20 mouse cellular contexts compared by ENCODE assay signal in genomic region chr14:48135816-48136345, GRCm38 (mm10). TPM values are rescaled to one million over a fixed set of nuclear protein-coding genes. Genes with fewer than 3 reads are reported as not detected.
DNase-seq lines count a peak whose midpoint lies in the region; ATAC-seq and TF ChIP-seq lines count a peak whose summit lies in the region.
"Had no signal": no experiment of that assay in that cellular context is flagged by ENCODE, and none has a peak within 500 bp of the region (broad histone marks: within the 10 kb centered on the region; RNA-seq: fewer than 3 reads in every experiment).

No protein-coding gene starts in this region.

- DNase-seq in forebrain, embryonic 11.5 days (ENCODE audit: low spot score): no peak
- DNase-seq in lung, embryonic 14.5 days: peak; percentile 72
- no peak for DNase-seq in lung, postnatal 4 days
- no peak for DNase-seq in thymus, postnatal 14 days
- DNase-seq: adrenal gland, postnatal 25 days; cerebellum, adult 18-20 months; kidney, adult 18-20 months; layer of hippocampus, postnatal 36 days; retina, postnatal 1 day; right cerebral cortex, postnatal 4 days; thymus, postnatal 25 days had no signal

- no peaks in the 10 kb centered on the region for H3K9me3 ChIP-seq in forebrain, embryonic 13.5 days (replicated peaks)
- H3K9me3 ChIP-seq in forebrain, embryonic 11.5 days (ENCODE audit: control insufficient read depth, low read length): no peaks in the 10 kb centered on the region
- no peaks in the 10 kb centered on the region for H3K9me3 ChIP-seq in lung, embryonic 14.5 days (ENCODE audit: low read depth, low read length)
- H3K9me3 ChIP-seq in neural tube, embryonic 15.5 days (replicated peaks): no peaks in the 10 kb centered on the region
- H3K9me3 ChIP-seq: G1E; heart, embryonic 13.5 days; limb, embryonic 15.5 days; liver, embryonic 15.5 days had no signal

- H3K4me3 ChIP-seq in forebrain, embryonic 13.5 days: no peak overlapping the region
- H3K4me3 ChIP-seq in forebrain, embryonic 11.5 days (ENCODE audit: low read depth, low read length): no peak overlapping the region
- no peak overlapping the region for H3K4me3 ChIP-seq in lung, embryonic 14.5 days (ENCODE audit: low read depth, low read length)
- H3K4me3 ChIP-seq in neural tube, embryonic 15.5 days (replicated peaks): no peak overlapping the region
- H3K4me3 ChIP-seq: heart, embryonic 13.5 days; limb, embryonic 15.5 days; liver, embryonic 15.5 days had no signal

- 0 out of 2 replicates have a peak, but pooled peaks cover 6% of the 10 kb centered on the region for H3K27me3 ChIP-seq in forebrain, embryonic 13.5 days
- H3K27me3 ChIP-seq in forebrain, embryonic 11.5 days (ENCODE audit: control insufficient read depth, insufficient read depth, low read length): no peaks in the 10 kb centered on the region
- H3K27me3 ChIP-seq in lung, embryonic 14.5 days (ENCODE audit: insufficient read depth, low read length): no peaks in the 10 kb centered on the region
- no peaks in the 10 kb centered on the region for H3K27me3 ChIP-seq in neural tube, embryonic 15.5 days (replicated peaks)
- H3K27me3 ChIP-seq: limb, embryonic 15.5 days; liver, embryonic 15.5 days had no signal

- H3K9ac ChIP-seq in forebrain, embryonic 13.5 days: no peak overlapping the region
- no peak overlapping the region for H3K9ac ChIP-seq in forebrain, embryonic 11.5 days (ENCODE audit: low read length)
- H3K9ac ChIP-seq in lung, embryonic 14.5 days: no peak overlapping the region
- no peak overlapping the region for H3K9ac ChIP-seq in neural tube, embryonic 15.5 days (replicated peaks)
- H3K9ac ChIP-seq: heart, embryonic 13.5 days; limb, embryonic 15.5 days; liver, embryonic 15.5 days had no signal

- H3K36me3 ChIP-seq in forebrain, embryonic 13.5 days (ENCODE audit: poor library complexity, severe bottlenecking): no peaks in the 10 kb centered on the region
- no peaks in the 10 kb centered on the region for H3K36me3 ChIP-seq in forebrain, embryonic 11.5 days (ENCODE audit: control insufficient read depth, insufficient read depth, low read length)
- H3K36me3 ChIP-seq in lung, embryonic 14.5 days (ENCODE audit: insufficient read depth): no peaks in the 10 kb centered on the region
- no peaks in the 10 kb centered on the region for H3K36me3 ChIP-seq in neural tube, embryonic 15.5 days
- H3K36me3 ChIP-seq: G1E; heart, embryonic 13.5 days; limb, embryonic 15.5 days; liver, embryonic 15.5 days had no signal

- no peak overlapping the region for H3K27ac ChIP-seq in forebrain, embryonic 13.5 days
- no peak overlapping the region for H3K27ac ChIP-seq in forebrain, embryonic 11.5 days (ENCODE audit: low read depth, low read length)
- H3K27ac ChIP-seq in lung, embryonic 14.5 days (ENCODE audit: low read depth): no peak overlapping the region; the same call in 1 of the 2 replicates
- 0 out of 2 replicates have a peak overlapping the region, but pooled peaks have one; percentile 18 for H3K27ac ChIP-seq in neural tube, embryonic 15.5 days (replicated peaks)
- H3K27ac ChIP-seq: heart, embryonic 13.5 days; kidney, postnatal 0 days; limb, embryonic 15.5 days; liver, embryonic 15.5 days had no signal

- H3K4me2 ChIP-seq in forebrain, embryonic 13.5 days: peak overlapping the region; percentile 4; the same call in 1 of the 2 replicates
- H3K4me2 ChIP-seq in forebrain, embryonic 11.5 days (ENCODE audit: low read depth, low read length, severe bottlenecking): no peak overlapping the region
- no peak overlapping the region for H3K4me2 ChIP-seq in lung, embryonic 14.5 days
- H3K4me2 ChIP-seq in neural tube, embryonic 15.5 days: no peak overlapping the region
- H3K4me2 ChIP-seq: heart, embryonic 13.5 days; limb, embryonic 15.5 days; liver, embryonic 15.5 days had no signal

- 37% methylated on average over 11 of the region's 11 CpGs for WGBS in forebrain, embryonic 13.5 days
- WGBS in forebrain, embryonic 11.5 days: 47% methylated on average over 11 of the region's 11 CpGs
- WGBS in lung, embryonic 14.5 days: 42% methylated on average over 11 of the region's 11 CpGs
- 30% methylated on average over 11 of the region's 11 CpGs for WGBS in neural tube, embryonic 15.5 days

- no peak for TF ChIP-seq CTCF in lung, embryonic 14.5 days (IDR thresholded peaks at IDR 0.05; ENCODE audit: low read depth)

- ATAC-seq in forebrain, embryonic 13.5 days: no peak
- no peak; the same call in 1 of the 2 replicates for ATAC-seq in forebrain, embryonic 11.5 days (replicated peaks; ENCODE audit: low FRiP score)
- peak; percentile 35; the same call in 1 of the 2 replicates for ATAC-seq in lung, embryonic 14.5 days (ENCODE audit: insufficient read depth)
- 0 out of 2 replicates have a peak, but pooled peaks have one; percentile 25 for ATAC-seq in megakaryocyte-erythroid progenitor cell, adult 5-6 weeks (replicated peaks; ENCODE audit: low FRiP score, low TSS enrichment, poor library complexity, severe bottlenecking)
- ATAC-seq in neural tube, embryonic 15.5 days (ENCODE audit: low FRiP score): no peak; the same call in 1 of the 2 replicates
- ATAC-seq: lung, postnatal 0 days had no signal

- H3K4me1 ChIP-seq in forebrain, embryonic 13.5 days: peaks cover 65% of the 10 kb centered on the region
- peaks cover 20% of the 10 kb centered on the region; the same call in 1 of the 2 replicates for H3K4me1 ChIP-seq in forebrain, embryonic 11.5 days (replicated peaks; ENCODE audit: control insufficient read depth, insufficient read depth, low read length)
- peaks cover 53% of the 10 kb centered on the region for H3K4me1 ChIP-seq in lung, embryonic 14.5 days (ENCODE audit: insufficient read depth)
- peaks cover 56% of the 10 kb centered on the region for H3K4me1 ChIP-seq in neural tube, embryonic 15.5 days

RNA-seq across cellular contexts. Expression of gene Peli2, which starts 15.3 kb away (rescaled TPM):
- 8.4 and 8.5 TPM in 2 replicates for polyA plus RNA-seq in forebrain, embryonic 13.5 days (2015; fragmentation: Nextera tagmentation; extraction: Ambion mirVana)
- 8.6 and 8.8 TPM in 2 replicates for polyA plus RNA-seq in forebrain, embryonic 11.5 days (2014; fragmentation: Nextera tagmentation; extraction: Ambion mirVana)
- polyA plus RNA-seq in lung, embryonic 14.5 days (2014; fragmentation: Nextera tagmentation; extraction: Ambion mirVana): 16.0 and 16.5 TPM in 2 replicates
- total RNA-seq in megakaryocyte-erythroid progenitor cell, adult 5-6 weeks (2014; fragmentation: Nextera tagmentation): 0.72 TPM in 1 of 2 replicates, not detected in the other
- total RNA-seq in megakaryocyte-erythroid progenitor cell, adult 5-6 weeks (2017): 0.05 and 0.57 TPM in 2 replicates
- polyA plus RNA-seq in neural tube, embryonic 15.5 days (2015; fragmentation: Nextera tagmentation; extraction: Ambion mirVana): 6.8 and 7.0 TPM in 2 replicates
- polyA plus RNA-seq: G1E had no signal

Comparison
In these comparisons a context has a peak if more than half of its experiments do, and no peak if none do; other contexts are left out.
1. ATAC-seq: peak in lung, embryonic 14.5 days (single experiment) and megakaryocyte-erythroid progenitor cell, adult 5-6 weeks (single experiment); none in forebrain, embryonic 13.5 days (single experiment), forebrain, embryonic 11.5 days (single experiment) and neural tube, embryonic 15.5 days (single experiment).